Mouse (Mus musculus): ENCODE measurements around the gene Pkn2.

DNA sequence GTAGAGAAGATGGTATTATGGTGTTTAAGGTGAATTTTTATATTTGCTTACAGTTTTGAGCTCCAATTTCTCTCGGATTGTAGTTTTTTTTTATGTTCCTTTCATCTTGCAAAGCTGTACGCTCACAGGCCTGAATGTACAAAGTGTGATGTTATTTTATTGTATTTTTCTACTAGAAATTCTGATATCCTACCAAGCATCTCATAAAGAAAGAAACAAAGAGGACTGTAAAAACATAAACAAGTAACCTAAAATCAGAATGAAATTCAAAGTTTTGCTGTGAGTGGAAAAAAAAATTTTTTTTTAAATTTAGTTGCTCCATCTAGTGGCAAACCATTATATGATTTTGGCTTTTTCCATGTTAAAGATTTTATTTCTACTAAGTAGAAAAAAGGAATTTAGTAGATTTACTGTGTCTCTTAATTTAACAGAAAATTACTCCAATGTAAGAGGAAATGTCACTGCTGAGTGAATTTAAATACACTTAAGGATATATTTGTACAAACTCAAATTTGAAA, 43.1 kb upstream of the Pkn2 start:
- TF ChIP-seq USF1 (IDR thresholded peaks at IDR 0.05; ENCODE audit: low read depth, low read length) (no peak), HCFC1 (IDR thresholded peaks at IDR 0.05; ENCODE audit: low read depth, low read length) (no peak)

Measured in MEL (cell line).